Mouse (Mus musculus) layer of hippocampus, adult 9-10 months (tissue): ENCODE measurements around the gene Ppm1e.

Source experiments
- DNase-seq: peaks from one replicate; pipeline ENCODE4 v3.0.0; 2022; ENCODE audit warnings: low spot score

The Ppm1e gene

GRCm38 (mm10) chr11:87250132-87250531 lies 108.7 kb downstream of the Ppm1e start:
- no peak for DNase-seq

DNA sequence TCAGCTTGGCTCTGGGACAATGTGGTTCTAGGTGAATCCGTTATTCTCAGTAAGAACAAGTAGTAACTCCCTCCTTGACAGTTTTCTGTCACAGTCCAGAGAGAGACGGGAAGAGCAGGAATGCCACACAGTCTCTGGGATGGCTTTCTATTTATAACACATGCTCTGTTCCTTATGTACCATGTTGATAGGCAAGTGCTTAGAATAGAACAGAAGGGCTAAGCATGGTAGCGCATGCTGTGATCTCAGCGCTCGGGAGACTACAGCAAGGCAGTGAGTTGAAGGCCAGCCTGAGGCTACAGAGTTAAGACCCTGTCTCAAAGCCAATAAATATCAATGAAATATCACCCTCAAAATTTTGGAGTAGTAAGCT lies 111.3 kb downstream of the Ppm1e start:
- DNase-seq = no peak

GRCm38 (mm10) chr11:87246724-87247493 lies 111.9 kb downstream of the Ppm1e start:
- no peak for DNase-seq

DNA sequence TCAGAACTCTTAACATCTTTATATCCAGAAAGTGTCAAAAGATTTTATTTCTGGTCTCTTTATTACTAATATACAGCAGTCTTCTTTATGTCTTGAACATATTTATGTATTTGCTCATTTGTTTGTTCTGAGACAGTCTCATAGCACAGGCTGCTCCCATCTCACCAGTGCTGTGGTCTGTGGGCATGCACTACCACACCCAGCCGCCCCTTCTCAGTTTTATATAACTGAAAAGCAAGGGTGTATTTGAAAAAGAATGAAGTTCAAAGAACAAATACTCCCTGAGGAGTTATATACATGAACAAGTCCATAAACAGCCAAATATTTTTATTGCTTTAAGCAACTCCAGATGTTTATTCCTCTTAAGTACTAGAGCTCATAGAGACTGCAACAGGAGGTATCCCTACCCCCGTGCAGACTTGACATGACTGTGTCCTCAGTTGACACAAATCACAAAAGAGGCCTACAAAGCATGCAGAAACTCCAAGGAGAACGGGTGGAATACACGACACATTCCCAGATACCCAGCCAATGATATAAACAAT lies 112.6 kb downstream of the Ppm1e start:
- no peak for DNase-seq

DNA sequence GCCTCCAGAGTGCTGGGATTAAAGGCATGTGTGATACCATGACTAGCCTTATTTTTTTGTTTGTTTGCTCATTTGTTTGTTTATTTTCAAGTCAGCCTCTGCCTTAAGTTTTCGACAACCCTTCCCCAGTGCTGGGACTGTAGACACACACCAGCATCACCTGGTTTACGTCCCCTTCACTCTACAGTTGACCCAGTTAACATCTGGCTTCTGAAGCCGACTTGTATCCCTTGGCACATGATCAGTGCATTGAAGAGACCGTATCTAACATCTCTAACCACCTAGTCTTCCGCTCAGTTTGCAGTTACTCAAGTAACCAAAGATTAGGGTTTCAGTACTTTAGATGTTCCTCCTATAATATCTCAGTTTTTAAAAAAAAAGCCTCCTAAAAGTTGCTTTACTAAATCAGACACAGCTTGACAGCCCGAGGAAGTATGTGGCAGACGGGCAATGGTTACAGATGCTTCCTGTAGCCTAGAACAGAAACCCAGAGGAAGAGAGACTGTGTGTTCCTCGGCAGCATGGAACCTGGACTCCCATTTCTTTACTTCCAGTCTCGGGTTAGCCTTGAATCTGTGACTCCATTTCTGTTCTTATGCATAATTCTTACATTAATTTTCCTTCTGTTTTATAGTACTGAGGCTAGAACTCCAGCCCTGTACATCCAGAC lies 113.5 kb downstream of the Ppm1e start:
- DNase-seq = no peak

DNA sequence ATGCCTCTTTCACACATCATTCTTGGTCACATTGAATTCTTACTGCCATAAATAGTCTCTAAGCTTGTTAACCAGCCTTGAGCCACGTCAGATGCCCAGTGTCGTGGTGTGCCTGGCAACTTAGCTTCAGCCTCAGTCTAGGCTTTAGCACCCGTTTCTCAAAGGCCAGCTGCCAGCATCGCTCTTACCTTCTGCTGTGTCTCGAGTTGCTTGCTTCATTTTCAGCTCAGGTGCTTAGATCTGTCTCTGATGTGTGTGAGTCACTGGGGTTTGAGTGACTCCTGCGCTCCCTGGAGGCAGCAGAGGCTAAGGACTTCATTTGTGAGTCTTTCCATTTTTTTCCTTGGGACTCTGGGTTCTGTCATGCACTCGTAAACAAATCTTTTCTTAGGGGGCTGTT lies 117.6 kb downstream of the Ppm1e start:
- no peak for DNase-seq

DNA sequence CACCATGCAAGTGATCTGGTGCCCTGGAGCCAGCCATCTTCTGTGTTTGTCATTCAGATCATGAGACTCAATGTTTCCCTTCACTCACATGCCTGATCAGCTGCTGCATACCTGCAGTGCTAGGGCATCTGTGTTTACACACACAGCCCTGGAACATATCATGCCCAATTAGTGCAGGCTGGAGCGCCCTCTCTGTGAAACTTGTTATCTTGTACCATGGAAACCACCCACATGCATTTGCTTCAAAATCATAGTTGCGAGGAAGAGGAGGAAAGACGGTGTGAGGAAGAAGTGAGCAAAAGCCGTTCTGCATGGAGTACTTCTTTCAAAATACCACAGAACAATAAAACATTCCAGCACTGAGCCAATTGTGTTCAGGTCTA lies 118.0 kb downstream of the Ppm1e start:
- no peak for DNase-seq

GRCm38 (mm10) chr11:87240141-87240832 lies 118.5 kb downstream of the Ppm1e start:
- DNase-seq = no peak

- no peak for DNase-seq
Measured at GRCm38 (mm10) chr11:87238891-87239530, 119.8 kb downstream of the Ppm1e start.

- no peak for DNase-seq
Measured at GRCm38 (mm10) chr11:87235486-87235872, 123.3 kb downstream of the Ppm1e start.

- DNase-seq = no peak
Measured at GRCm38 (mm10) chr11:87234743-87235485, 123.9 kb downstream of the Ppm1e start.

DNA sequence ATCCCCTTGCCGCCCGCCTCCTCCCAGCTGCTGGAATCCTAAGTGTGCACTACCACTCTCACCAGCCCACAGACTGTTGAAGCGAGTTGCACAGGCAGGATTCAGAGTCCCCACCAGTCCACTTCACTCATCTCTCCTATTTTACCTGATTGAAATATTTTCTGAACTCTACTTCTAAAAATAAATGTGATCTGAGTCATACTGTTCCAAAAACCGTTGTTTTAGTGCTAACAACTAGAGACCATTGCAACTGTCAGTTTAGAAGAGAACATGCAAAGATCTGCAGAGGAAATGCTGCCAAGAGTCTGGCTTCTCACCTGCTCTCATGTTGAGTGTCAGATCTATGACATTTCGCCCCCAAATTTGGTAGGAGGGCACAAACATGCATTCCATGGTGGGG lies 125.4 kb downstream of the Ppm1e start:
- DNase-seq = no peak

- DNase-seq = no peak
Measured at GRCm38 (mm10) chr11:87227056-87227455, 131.8 kb downstream of the Ppm1e start.

DNA sequence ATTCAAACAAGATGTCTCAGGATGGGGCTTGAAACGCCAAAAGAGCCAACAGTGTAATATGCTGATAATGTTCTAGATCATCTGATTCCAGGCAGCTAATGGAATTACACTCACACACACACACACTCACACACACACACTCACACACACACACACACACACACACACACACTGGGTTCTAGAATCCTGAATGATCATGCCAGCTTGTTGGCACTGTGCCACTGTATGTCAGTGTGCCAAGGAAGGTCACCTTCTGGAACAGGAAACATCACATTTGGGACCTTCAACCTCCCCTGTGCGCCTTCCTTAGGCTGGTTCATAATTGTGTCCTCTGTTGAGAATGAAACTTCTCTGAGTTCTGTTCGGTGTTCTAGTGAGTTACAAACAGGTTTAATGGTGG lies 136.1 kb downstream of the Ppm1e start:
- no peak for DNase-seq

- no peak for DNase-seq
Measured at GRCm38 (mm10) chr11:87212313-87212712, 146.5 kb downstream of the Ppm1e start.
